ENCODE assay signal across 22 mouse cellular contexts in genomic region chr2:77790846-77791245, GRCm38 (mm10). TPM values are rescaled to one million over a fixed set of nuclear protein-coding genes. Genes with fewer than 3 reads are reported as not detected.
DNase-seq lines count a peak whose midpoint lies in the region; TF ChIP-seq lines count a peak whose summit lies in the region.
"Had no signal": no experiment of that assay in that cellular context is flagged by ENCODE, and none has a peak within 500 bp of the region (broad histone marks: within the 10 kb centered on the region; RNA-seq: fewer than 3 reads in every experiment).

No protein-coding gene starts in this region.

- TF ChIP-seq CTCF in gastrocnemius, adult 2 months (IDR thresholded peaks at IDR 0.05), result no peak

- H3K4me3 ChIP-seq in gastrocnemius, adult 2 months, result no peak overlapping the region
- H3K4me3 ChIP-seq: embryonic facial prominence, embryonic 13.5 days; forebrain, embryonic 12.5 days; heart, embryonic 10.5 days; heart, embryonic 15.5 days; hindbrain, embryonic 10.5 days; hindbrain, embryonic 15.5 days had no signal

- H3K27ac ChIP-seq in gastrocnemius, adult 2 months, result no peak overlapping the region
- H3K27ac ChIP-seq: embryonic facial prominence, embryonic 13.5 days; forebrain, embryonic 12.5 days; heart, embryonic 10.5 days; heart, embryonic 15.5 days; hindbrain, embryonic 10.5 days; hindbrain, embryonic 15.5 days had no signal

- intact Hi-C loops in heart, postnatal 36 days (cut with DNase I), result no loop called here
- intact Hi-C loops in gastrocnemius, adult 2 months (cut with DNase I), result no loop called here

- DNase-seq in adrenal gland, adult 2 months, result peak; percentile 58
- DNase-seq in adrenal gland, adult 18-20 months (ENCODE audit: low spot score in 2 of 2), result no peak
- peak; percentile 15 to 19 for DNase-seq in heart, adult 18-20 months
- no peak for DNase-seq in heart, postnatal 36 days
- peak; percentile 34 for DNase-seq in Muller cell, postnatal 12 days (ENCODE audit: inconsistent ontology term)
- peak; percentile 52 for DNase-seq in brain, adult 2 months (ENCODE audit: low read depth, low spot score)
- DNase-seq in gastrocnemius, adult 2 months, result no peak
- DNase-seq: cerebellum, adult 11-12 months; cerebellum, adult 9-11 months; cerebellum, postnatal 36 days; gastrocnemius, postnatal 25 days; heart, postnatal 14 days; kidney, adult 8-10 months had no signal

RNA-seq across cellular contexts. Expression of gene Zfp385b, which starts 28.6 kb away (rescaled TPM):
- 1 to 10 TPM in 1 of 2 experiments, not detected in 1; 1.6 TPM for total RNA-seq in adrenal gland, adult 2 months (2021)
- 0.69 and 1.3 TPM in 2 replicates for polyA plus RNA-seq in adrenal gland, adult 2 months (2012; rRNA removed)
- total RNA-seq in adrenal gland, adult 18-20 months (2021), result under 1 TPM in 1 of 2 experiments, not detected in 1; 0.83 TPM
- total RNA-seq in heart, adult 18-20 months (2021), result 1 to 10 TPM; 7.3 to 9.4 TPM
- total RNA-seq in heart, postnatal 36 days (2021), result 1 to 10 TPM; 8.7 to 9.7 TPM
- 1 to 10 TPM; 2.5 to 8.4 TPM for total RNA-seq in gastrocnemius, adult 2 months (2021)
- total RNA-seq: CH12.LX; granulocyte monocyte progenitor cell, adult 5-6 weeks had no signal
- polyA plus RNA-seq: inflammation-experienced regulatory T-cells, adult 6 months had no signal

Comparison
In these comparisons a context has a peak if more than half of its experiments do, and no peak if none do; other contexts are left out.
1. DNase-seq: peak in adrenal gland, adult 2 months (single experiment), heart, adult 18-20 months (2 of 2), Muller cell, postnatal 12 days (single experiment) and brain, adult 2 months (single experiment); none in adrenal gland, adult 18-20 months (0 of 2), heart, postnatal 36 days (0 of 2) and gastrocnemius, adult 2 months (single experiment).